Mouse (Mus musculus) CD4-positive, CD25-positive, alpha-beta regulatory T cell, adult 2 months (primary cell): ENCODE measurements around the gene Sec13.
"Not testable (repeated sequence)": the region's sequence is repeated elsewhere in the genome, so short reads cannot be mapped to it uniquely, and the experiment has no call there.

Experiments used
- DNase-seq: peaks from one replicate; pipeline ENCODE4 v3.0.0-alpha.2; 2012; ENCODE audit warnings: low read depth, low spot score

Gene Sec13

DNA sequence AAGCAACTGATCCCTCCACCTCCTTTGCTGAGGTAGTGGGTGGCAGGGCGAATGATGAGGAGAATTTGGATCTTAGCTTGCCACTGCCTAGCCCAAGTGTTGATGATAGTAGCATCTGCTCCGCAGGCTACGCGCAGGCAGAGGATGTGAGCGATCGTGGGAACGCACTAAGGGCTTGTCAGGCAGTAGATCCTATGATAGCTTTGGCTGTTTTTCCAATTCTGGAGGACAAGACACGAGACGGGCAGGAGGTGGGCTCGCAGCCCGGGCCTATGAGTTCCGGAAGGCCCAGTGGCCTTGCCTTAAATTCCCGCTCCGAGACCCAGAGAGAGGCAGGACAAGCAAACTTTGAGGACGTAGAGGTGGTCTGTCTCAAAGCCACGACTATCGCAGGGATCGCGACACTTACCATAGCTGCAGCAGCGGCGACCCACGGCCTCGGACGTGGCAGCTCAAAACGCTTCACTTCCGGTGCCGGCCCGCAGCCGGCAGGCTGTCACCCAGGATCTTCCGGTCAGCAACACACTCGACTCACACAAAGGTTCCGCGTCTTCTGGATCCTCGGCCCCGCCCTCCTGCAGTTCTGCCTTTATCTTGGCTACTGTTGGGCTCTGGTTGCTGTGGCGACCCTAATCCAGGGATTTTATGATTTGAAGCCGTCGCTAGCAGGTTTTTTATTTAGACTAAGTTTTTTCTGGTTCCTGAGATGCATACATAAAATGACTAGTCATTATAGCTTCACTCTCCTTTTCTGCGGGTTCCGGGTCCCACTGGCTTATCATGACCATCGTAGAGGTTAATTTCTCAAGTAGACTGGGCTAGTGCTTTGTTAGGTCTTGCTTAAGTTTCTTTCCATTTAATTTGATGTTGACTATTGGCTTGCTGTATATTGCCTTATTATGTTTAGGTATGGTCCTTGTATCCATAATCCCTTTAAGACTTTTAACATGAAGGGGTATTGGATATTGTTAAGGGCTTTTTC lies at the start of gene Sec13:
Sec13 (minus strand) TSS at position 508 of the 982 bp plus-strand sequence.
- DNase-seq, result peak; percentile 91

DNA sequence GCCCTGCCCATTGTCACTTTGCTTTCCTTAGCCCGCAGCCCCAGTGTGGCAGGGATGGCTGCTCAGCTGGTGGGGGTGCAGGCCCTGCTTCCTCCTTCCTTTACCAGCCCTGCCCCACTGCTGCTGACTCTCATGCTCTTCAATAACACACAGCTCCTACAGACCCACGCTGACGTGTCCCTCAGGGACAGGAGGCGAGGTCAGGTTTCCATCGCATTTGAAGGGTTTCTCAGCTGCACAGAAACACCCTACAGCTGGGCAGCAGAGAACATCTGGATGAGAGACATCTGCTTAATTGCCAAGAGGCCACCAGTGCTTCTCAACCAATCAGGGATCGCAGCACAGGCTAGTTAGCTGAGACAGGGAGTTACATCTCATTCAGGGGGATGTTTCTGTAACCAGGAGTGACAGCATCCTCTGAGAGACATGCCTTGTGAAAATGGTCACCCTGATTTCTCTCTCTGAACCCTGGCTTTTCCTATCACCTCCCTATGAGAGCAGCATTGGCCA lies 47.0 kb upstream of the Sec13 start:
- no peak for DNase-seq

DNA sequence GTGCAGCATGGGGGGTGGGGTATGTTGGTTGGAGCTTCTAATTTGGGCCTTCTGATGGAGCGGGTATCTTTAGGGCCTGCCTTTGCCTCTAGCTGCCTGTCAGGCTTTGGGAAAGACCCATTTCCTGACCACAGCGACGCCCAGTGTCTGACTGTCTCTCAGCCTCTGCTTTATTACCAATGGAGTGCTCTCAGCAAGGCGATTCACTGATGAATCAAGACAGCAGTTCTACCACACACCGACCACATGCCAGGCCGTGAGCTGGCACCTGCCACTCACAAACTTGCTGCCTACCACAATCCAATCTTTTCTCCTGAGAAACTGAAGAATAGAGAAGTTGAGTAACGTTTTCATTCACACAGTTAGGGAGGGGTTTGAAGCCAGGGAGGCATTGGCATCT lies 45.1 kb upstream of the Sec13 start:
- DNase-seq, result peak; percentile 19

DNA sequence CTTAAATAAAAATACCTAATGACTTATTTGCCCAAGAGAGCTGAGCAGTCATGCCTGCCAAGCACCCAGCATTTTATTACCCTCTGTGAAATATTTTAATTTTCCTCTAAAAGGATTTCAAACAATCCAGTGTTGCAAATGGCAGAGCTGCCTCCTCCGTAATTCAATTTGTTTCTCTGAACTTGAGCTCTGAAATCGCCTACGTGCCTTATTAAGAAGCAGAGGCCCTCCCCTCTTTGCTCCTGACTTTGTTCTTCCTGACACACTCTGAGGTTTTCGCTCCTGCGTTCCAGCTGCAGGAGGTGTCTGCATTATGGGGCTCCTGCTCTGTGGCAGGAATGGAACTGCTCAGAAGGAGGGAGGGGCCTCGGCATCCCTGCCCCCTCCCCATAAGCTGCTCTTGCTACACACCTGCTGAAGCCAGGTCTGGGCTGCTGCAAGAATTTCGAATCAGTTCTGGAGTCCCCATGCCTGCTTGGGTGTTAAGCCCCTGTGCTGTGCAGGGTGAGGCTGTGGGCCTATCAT lies 37.7 kb upstream of the Sec13 start:
- DNase-seq, result no peak

DNA sequence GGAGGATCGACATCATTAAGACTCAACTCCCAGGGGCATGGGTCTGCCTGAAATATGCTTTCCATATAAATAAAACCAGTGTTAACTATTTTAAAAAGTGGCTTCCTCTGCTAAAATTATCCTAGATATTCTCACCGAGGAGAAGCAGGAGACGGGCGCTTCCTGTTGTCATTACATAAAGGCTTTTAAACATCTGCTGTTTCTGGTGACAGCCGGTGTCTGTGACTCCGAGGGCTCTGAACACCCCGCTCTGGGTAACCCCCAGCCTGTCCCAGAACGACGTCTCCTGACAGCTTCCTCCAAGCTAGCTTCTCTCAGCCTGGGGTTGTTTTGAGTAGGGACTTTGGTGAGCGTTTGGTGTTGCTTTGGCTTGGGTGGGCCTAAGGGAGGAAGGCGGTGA lies 28.3 kb upstream of the Sec13 start:
- no peak for DNase-seq

DNA sequence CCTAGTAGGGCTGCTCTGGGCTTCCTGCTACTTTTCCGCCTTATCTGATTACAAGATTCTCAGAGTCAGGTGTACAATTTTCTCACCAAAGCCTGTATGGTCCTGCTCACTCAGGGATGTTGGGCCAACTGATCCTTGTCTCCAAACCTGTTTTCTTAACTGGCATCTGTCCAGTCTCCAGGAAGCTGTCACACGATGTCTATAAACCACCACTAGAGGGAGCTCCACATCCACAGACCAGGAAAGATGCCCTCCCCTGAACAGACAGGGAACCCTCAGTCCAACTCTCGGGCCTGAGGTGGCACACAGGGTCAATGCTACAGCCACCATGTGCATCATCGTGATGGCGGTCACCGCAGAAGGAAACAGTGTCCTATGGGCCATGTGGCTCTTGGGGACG lies 21.1 kb upstream of the Sec13 start:
- DNase-seq, result peak; percentile 78

DNA sequence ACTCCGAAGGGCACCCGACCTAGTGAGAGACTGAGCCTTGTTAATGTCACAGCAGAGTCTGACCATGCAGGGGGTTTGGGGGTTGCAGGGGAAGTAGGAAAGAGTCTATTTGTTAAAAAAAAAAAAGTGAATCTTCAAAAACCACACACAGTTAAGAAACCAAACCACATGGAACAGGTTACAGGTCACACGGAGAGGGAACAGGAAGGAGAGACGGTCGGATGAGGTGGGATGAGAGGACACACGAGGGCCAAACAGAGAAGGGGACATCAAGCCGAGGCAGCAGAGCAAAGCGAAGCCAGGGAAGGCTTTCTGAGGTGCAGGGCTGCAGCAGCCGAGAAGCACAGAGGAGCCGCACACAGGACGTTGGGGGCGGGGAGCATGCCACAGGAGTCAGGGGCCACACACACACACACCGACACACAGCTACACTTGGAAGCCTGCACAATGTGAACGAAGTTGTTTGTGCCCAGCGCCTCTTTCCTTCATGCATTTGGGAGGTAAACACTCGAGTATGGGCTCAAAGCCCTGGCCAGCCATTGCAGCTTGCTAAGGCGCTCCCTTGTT lies 8.7 kb upstream of the Sec13 start:
- DNase-seq, result peak; percentile 34

DNA sequence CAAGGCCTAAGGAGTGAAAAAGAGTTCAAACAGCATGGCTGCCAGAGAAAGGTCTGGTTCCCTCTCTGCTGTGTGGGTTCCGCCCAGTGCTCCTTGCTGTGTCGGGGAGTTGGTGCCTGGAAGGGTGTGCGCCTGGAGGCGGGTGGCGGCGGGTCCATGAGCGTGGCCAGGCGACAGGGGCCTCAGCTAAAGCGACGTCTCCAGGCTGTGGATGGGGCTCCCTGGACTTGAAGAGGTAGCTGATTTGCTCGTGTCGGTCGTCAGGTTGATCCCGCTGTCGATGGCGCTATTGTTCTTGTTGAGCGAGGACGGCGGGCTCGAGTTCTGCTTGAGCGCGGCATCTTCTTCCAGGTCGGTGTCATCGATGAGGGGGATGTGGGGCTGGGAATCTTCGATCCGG lies 7.8 kb upstream of the Sec13 start:
- DNase-seq, result peak; percentile 17

DNA sequence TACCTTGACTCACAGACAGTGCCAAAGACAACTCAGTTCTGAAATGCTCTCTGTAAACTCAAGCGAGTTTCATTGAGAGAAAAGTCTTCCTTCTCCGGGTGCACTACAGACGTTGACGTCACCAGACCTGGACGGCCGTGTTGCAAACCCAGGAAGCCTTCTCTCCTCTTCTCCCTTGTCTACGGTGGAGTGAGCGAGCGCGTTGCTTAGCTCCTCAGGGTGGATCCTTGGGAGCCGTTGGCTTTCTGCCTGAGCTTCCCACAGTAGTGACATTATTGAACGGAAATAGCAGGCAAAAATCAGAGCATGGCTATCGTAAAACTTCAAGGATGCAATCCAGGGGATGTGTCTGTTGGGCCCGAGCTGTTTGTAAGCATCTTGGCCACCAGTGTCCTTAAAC lies 6.7 kb upstream of the Sec13 start:
- no peak for DNase-seq

DNA sequence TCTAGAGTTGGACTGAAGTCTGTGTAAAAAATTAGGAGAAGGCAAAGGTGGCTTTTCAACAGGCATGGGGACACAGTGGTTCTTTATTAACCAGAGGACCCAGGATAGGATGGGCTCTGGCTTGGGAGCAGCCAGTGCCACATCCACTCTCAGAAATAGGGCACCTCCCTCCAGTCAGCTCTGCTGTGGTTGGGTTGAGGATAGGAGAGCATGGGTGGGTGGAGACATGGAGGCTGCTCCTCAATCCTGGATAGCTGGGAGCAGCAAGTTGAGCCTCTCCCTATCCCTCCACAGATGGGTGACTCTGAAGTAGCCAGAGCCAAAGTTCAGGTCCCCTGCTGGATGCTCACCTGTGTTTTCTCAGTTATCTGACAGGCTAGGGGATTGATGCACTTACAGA lies 4.6 kb upstream of the Sec13 start:
- no peak for DNase-seq

DNA sequence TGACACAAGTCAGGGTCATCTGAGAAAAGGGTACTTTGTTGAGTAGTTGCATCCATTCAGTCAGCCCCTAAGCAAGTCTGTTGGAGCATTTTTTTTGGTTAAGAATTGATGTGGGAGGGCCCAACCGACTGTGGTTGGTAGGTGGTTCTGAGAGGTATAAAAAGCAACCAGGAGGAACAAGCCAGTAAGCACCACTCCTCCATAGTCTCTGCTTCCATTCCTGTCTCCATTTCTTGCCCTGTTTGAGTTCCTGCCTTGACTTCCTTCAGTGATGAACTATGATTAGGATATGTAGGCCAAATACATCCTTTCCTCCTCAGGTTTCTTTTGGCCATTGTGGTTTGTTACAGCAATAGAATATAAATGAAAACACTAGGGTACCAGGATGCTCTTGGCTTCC lies 2.6 kb upstream of the Sec13 start:
- no peak for DNase-seq

DNA sequence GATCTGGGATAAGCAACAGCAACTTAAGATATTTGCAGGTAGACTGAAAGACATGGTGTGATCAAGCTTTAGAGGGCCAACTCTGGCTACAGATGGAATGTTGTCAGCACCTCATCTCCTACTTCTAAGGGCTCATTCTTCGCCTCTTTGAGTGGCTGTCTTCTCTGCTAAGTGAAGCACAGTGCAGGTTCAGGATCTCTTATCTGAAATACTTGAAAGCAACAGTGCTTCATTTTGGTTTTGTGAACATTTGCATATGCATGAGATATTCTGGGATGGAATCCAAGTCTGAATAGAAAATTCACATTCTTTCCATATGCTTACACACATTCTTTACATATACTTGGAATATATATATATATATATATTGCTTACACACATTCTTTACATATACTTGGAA lies 1.8 kb upstream of the Sec13 start:
- no peak for DNase-seq

DNA sequence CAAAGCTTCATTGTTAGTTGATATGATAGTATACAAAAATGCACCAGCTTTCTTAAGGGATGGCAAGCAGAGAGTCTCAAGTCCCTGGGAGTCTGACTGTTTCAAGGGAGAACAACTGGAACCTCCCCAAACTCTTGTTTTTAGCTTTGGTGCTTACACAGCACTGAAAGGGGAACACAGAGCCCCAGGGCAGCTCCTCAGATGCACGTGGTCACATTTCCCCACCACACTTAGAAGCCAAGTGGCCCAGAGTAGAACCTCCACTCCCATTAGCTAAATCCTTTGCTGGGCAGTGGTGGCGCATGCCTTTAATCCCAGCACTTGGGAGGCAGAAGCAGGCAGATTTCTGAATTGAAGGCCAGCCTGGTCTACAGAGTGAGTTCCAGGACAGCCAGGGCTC lies 882 bp upstream of the Sec13 start:
- no peak for DNase-seq

DNA sequence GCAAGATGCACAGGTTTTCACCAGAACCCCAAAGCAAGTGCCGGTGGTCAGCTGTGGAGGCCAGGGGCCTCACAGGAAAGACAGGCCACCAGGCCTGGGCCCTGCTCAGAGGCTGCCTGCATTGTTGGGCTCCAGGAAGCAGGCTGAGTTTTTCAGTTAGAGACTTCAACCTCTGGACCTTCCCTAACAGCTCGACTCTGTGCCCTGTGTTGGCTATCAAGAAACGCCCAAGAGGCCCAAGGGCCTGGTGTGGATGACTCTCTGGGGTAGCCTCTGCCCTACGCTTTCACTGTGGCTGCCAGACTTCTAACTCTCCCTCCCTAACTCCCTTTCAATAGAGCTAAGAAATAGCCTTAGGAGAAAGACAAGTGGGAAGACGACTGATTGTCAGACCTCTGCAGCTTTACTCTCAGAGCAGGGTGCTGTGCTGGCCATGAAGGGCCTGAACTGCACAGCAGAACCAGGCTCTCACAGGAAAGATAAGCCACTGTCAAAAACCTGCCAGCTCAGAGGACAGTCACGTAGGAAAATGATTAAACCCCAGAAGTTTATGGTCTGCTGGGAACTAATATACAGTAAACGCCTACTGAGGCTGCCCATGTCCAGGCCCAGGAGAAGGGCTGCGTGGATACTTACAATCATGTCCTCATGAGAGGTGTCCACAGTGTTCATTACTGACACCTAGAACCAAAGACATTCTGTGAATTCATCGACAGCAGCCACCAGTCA lies 3.1 kb downstream of the Sec13 start:
- DNase-seq, result no peak

DNA sequence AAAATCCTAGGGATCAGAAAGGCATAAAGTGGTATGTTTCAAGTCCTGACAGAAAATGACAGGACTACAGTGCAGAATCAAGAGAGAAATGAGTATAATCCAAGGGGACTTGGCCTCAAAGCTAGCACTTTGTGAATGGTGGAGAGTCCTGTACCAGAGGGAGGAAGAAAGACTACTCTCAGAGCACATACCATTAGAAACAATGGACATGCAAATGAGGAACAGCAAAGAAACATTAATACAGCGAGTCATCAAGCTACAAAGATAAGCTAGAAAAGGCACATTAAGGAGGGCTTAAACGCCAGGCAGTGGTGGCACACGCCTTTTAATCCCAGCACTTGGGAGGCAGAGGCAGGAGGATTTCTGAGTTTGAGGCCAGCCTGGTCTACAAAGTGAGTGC lies 9.2 kb downstream of the Sec13 start:
- DNase-seq, result no peak

DNA sequence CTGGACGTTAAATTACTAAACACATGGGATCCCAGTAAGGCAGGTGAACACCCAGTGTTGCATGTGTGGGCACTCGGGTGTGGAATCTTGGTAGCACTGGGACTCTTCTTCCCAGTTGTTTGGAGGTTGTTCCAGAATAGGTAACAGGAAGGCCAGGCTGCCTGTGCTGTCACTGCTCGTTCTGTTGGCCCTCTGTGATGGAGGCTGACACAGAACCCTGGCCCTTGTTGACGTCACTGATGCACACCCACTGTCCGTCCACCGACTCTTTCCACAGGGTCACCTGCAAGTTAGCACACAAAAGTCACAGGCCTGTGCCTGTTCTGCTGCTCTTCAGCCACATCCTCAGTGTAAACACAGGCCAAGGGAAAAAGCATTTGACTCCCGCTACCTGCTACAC lies 12.4 kb downstream of the Sec13 start:
- no peak for DNase-seq

DNA sequence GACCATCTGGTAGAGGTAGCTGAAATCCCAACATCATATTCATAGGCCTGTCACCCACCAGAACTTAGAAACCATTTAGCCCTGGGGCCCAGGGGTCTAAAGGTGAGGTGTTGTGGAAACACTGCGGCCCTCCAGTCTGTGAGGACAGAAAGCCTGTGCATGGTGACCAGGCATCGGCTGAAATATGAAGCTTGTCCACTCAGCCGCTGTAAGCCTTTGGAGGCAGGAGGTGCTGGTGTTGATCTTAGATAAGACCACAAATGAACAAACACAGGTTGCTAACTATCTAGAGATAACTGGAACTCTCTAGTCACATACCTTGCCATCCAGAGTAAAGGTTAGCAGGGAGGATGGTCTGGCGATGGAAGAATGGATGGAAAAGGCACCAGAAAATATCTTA lies 19.5 kb downstream of the Sec13 start:
- no peak for DNase-seq

DNA sequence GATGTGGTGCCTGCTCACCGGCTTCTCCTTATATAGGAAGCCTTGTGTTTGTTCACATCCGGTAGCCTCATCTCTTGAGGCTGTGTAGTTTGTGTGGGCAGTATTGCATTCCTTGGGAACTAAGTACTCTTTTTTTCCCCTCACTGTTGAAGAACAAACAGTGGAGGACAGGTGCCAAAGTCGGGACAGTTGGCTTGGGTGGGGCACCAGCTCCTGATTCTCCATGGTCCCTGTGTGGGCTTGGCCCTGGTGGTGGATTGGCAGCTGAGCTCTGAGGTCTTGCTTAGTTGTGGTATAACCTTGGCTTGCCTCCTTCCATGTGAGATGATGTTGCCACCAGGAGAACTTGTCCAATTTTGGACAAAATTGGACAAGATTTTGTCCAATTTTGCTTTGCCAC lies 20.7 kb downstream of the Sec13 start, which contains the start of gene Ghrl:
Ghrl (minus strand) TSS at position 3 of the 400 bp plus-strand sequence.
- no peak for DNase-seq

DNA sequence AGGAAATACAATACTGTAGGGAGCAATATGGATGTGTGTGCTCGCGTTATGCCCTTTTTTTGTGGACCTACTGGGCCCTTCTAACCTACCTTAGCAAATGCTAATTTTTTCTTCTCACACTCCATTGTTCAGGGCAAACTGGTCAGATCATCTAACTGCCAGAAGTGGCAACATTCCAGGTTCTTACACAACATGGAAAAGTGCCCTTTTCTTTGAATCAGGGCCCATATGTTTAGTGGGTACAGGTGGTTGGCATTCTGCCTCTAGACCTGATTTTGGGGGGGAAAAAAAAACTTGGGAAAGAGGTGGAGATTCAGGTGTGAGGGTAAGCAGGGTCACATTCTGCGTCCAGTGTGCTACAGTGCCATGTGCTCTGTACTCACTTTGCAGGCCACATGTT lies 23.0 kb downstream of the Sec13 start:
- no peak for DNase-seq

DNA sequence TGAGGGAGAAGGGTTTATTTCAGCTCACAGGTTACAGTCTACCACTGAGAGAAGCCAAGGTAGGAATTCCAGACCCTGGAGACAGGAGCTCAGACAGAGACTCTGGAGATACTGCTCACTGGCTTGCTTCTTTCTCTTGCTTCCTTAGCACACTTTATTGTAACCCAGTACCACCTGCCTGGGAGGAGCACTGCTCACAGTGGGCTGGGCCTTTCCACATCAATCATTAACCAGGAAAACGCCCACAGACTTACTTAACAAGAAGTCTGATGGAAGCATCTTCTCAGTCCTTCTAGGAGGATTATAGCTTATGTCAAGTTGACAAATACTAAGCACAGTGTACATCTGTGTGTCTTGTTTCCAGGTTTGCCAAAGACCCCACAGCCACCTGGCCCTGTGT lies 25.7 kb downstream of the Sec13 start:
- no peak for DNase-seq

DNA sequence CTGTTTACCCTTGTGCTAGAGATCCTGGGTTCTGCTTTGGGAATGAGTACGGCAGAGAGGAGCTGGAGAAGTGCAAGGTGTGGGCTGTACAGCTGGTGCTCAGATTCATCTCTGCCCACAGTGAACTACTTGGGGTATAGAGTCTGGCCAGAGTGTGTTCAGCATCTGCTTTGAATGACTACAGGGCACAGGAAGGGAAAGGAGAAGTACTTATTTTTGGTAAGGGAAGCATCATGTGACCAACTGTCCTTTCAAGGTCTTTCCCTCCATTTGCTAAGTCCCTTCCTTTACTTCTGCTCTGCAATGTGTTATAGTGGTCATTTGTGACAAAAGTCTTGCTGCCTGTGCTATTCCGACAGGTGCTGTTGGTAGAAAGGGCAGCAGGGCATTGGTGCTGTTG lies 26.3 kb downstream of the Sec13 start:
- DNase-seq, result no peak

DNA sequence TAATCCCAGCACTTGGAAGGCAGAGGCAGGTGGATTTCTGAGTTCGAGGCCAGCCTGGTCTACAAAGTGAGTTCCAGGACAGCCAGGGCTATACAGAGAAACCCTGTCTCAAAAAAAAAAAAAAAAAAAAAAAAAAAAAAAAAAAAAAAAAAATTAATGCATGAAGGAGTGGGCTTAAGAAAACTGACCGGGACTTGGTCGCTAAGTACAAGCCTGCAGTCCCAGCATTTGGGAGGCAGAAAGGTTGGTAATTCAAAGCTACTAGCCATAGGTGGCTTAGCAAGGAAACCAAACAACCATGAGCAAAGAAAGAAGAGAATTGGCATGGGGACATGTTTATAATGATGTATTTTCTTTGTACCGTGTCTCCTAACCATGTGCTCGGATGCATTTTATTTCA lies 27.2 kb downstream of the Sec13 start:
- DNase-seq, result not testable (repeated sequence)
